Mouse (Mus musculus) retina, postnatal 7 days (tissue): Measurements from ENCODE around the gene Rbm48.
"Not testable (repeated sequence)": the region's sequence is repeated elsewhere in the genome, so short reads cannot be mapped to it uniquely, and the experiment has no call there.

Experiments used
- DNase-seq: peaks from one replicate; pipeline ENCODE4 v3.0.0-alpha.2; 2012; ENCODE audit warnings: low read depth, low spot score

The Rbm48 gene

DNA sequence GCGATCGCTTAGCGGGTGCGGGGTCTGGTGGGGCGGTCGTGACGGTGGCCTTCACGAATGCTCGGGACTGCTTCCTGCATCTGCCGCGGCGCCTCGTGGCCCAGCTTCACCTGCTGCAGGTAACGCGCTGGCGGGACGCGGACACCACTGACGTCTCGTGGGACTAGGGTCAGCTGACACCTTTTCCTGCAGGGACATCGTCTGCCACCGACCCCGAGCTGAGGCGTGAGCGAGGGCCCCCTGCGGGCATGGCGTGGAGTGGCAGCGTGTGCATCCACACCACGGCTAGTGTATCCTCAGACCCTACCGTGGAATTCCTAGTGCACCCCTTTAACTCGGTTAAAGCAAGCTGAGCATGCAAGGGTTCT lies at the start of gene Rbm48:
Gene Rbm48 (minus strand): TSS at position 187 of the 368 bp plus-strand sequence.
- DNase-seq = peak; percentile 81

DNA sequence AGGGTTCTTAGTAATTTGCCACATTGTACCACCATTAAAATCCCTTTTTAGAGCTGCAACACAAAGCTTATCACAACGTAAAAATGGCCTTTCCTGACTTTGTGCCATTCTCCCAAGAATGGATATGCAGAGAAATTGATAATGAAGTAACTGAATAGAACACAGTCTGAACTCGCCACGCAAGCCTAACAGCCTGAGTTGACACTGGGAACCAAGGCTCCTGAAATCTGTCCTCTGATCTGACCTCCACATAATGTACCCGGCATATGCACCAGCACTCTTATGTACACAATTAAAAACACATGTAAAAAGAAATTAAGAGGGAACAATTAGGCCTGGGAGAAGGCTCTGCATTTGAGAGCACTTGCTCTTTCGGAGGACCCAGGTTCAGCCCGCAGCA lies 48.9 kb upstream of the Rbm48 start:
- no peak for DNase-seq

DNA sequence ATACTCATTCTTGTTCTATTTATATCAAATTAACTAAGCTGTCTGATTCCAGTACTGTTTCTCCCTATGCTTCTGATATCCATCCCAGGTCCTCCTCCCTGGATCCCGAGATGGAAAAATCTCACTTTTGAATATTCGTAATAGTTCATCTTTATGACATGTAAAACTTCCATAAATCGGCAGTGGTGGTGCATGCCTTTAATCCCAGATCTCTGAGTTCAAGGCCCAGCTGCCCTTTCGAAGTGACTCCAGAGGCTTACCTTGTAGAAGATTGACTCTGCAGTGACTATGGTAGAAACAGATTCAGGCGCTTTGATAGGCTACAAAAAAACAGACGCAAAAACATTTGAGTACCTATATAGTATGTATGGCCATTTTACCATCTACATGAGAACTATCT lies 48.2 kb upstream of the Rbm48 start:
- DNase-seq = no peak

DNA sequence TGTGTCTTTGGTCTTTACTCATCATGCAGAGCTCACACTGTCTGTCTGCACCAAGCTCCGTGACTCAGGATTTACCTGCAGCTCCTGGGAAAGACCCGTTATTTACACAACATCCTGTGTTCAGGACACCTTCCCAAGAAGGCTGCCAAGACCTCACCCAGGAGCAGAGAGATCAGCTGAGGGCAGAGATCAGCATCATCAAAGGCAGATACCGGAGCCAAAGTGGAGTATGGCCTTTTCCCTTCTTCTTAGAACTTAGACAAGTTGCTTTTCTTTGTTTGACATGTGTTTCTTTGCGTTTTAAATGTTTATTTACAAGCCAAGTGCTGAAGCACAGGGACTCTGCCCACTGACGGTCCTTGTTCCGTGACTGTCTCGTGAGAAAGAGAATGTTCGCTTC lies 38.9 kb upstream of the Rbm48 start:
- no peak for DNase-seq

DNA sequence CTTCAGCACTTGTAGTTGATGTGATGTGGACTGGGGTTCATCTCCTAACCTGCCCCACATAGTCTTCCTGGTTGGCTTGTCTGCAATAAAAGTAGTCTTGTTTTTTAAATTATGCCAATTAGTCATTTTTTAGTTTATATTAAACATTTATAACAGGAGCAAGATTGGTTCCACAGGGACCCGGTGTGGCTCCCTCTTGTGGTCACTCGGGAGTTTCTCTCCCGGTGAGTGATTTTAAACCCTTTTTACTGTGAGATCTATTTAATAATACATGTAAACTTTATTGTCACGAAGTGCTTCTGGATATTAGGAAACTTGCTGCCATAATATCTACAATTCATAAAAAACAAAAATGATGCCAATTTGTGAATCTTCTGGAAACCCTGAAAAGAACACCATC lies 37.6 kb upstream of the Rbm48 start:
- no peak for DNase-seq

DNA sequence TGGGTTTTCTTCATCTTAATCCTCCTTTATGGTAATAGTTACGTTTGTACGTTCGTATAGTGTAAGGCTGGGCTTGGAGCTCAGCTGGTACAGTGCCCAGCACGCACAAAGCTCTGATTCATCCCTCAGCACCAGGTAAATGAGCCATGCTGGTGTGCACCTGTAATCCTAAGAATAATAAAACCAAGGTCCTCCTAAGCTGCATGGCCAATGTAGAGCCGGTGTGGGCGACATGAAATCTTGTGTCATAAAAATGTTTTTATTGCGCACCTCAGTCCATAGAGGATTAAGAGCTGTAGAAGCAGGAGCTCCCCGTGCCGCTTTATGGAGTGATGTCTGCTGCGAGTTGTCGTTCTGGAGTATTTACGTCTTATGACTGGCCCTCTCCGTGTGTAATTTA lies 36.9 kb upstream of the Rbm48 start:
- DNase-seq = no peak

DNA sequence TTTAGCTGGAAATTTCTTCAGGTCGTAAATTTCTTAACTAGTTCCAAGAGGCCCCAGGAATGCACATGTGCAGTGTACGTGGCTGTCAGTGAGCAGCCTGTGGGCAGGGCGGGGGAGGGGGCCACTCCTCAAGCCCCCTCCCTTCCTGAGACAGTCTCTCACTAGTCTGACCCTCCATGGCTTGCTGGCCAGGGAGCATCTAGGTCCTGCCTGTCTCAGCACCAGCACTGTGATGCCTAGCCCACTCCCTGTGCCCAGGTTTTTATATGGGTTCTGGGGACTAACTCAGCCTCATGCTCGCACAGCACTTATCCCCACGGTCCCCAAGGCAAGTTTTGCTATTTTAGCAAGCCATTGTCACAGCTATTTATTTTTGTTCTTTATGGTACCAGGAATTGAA lies 35.9 kb upstream of the Rbm48 start:
- no peak for DNase-seq

DNA sequence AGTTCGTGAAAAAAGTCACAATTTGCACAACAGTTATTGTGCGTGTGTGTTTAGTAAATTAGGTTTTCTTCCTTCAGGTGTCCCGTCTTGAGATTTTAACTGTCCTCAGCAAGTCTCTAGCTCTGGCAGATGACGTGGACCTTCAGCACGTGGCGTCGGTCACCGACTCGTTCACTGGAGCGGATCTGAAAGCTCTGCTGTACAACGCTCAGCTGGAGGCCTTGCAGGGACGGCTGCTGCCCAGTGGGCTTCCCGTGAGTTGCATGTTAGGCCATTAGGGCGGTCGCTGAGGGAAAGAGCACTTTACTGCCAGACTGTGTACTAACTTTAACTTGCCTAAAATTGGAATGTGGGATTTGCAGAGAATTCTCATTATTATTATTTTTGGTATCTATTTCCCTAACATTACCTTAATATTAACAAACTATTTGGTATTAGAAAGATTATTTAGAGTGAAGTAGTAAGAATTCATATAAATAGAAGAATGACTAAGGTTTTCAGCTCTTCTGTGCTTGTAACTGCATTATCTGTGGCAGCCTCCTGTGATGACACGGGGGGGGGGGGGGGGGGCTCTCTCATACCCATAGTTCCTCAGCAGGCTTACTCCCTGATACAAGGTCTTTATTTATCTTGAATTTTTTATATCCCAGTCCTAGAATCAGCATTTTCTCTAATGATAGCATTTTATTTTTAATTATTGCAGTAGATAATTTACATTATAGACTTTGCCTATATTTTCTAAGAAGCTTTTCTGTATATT lies 35.3 kb upstream of the Rbm48 start:
- no peak for DNase-seq

DNA sequence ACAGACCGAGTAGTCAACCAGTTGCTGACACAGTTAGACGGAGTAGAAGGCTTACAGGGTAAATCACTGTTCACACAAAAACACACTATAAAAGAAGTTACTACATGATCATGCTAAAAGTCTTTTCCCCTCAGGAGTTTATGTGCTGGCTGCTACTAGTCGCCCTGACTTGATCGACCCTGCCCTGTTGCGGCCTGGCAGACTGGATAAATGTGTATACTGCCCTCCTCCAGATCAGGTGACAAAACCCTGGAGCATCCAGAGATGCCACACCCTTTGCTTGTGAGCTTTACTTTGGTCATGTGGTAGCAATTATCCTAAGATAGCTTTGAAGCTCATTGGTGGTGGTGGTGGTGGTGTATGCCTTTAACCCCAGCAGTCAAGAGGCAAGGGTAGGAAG lies 33.7 kb upstream of the Rbm48 start:
- DNase-seq = no peak

DNA sequence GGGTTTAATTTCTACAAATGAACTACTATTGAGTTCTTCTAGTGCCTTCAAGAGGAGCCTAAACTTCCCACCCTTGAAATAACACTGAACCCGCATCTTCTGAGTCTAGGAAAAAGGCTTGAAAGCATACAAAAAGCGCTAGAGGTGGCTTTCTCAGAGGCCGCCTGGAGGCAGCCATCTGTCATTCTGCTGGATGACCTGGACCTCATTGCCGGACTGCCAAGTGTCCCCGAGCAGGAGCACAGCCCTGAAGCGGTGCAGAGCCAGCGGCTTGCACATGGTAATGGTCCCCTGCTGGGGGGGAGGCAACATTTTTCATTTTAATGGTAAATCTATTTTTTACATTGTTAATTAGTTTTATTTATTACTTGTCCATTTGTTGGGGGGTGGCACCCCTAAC lies 24.1 kb upstream of the Rbm48 start:
- no peak for DNase-seq

DNA sequence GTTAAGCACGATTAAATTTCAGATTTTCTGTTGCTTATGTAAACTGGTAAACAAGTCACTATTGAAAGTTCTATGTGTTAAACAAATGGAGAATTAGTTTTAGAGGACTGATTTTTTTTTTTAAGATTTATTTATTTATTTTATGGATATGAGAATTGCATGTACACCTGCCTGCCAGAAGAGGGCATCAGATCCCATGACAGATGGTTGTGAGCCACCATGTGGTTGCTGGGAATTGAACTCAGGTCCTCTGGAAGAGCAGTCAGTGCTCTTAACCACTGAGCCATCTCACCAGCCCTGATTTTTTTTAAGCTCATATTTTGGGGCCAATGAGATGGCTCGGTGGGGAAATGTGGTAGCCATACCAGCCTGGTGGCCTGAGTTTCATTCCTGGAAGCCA lies 15.4 kb upstream of the Rbm48 start:
- DNase-seq = not testable (repeated sequence)

DNA sequence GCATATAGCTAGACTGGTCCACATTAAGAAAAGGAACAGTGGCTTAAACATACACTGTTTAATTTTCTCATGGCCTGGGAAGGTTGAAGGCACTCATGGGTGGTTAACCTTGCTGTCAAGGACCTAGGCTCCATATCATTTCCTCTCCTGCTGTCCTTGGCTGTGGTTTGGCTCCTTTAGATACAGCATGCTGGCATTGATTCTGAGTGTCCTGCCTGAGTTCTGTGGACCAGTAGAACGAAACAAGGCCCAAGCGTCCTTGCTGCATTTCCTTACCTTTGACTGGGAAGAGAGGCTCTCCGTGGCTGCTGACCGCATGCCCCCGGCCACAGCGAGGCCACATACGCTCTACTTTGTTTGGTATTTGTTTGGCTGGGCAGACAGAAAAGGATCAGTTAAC lies 12.9 kb upstream of the Rbm48 start:
- no peak for DNase-seq

DNA sequence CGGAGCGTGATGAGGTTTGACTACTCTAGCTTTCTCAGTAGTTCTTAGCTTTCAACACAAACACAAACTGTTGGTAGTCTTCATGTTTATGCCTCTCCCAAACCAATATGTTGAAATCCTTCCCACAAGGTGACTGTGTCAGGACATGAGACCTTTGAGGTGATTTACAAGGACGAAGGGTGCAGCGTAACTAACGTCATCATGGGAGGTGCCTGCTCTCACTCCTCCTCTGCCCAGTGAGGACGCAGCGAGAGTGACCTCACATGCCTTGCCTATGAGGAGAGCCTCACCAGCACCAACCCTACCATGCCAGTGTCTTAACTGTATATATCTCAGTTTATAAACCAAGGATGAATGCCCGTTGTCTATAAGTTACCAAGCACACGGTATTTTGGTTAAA lies 10.7 kb upstream of the Rbm48 start:
- DNase-seq = no peak

DNA sequence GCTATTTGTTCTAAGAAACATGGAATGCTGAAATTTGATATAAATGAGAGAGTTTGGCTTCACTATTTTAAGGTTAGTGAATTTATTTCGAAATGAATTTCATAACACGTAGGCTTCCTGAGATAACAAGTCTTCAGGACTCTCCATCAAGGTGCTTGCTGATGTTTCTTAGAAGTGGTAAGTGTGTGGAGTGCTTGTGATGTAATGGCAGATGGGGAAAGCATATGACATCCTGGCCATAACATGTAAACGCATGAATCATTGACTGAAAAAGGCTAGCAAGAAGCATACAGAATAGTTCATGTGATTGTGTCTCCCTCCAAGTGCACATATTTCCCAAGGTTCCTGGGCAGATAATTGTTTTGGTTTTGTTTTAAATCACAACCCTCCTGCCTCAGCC lies 4.4 kb upstream of the Rbm48 start:
- no peak for DNase-seq

DNA sequence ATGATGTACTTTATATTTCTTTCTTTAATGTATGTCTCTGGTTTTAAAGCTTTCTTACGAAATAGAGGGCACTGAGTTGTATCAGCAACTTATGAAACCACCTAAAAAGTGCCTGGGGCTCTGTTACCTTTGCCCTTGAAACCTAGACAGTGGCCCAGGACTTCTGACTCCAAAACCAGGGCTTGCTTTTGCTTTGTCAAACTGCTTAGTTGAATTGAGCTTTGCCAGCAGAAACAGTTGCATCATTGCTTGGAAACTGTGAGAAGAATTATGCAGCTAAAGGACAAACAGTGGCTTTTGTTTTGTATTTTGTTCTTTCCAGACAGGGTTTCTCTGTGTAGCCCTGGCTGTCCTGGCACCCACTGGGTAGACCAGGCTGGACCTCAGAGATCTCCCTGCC lies 3.9 kb upstream of the Rbm48 start:
- no peak for DNase-seq

DNA sequence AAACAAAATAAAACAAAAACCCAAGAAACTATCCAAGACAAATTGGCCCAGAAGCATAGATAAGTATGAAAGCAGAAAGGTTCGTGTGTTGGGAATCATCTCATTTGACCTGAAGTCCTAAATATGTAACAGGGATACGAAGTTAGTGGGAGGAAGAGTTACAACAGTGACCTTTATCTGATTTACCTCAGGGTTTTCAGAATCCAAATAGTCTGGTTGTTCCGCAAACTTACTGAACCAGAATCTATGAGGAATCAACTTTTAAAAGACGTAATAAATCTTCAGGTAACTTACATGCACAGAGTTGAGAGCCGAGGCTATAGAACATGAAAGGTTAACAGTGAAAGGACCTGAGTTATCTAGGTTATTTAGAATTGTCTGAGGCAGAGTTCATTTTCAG lies 2.4 kb upstream of the Rbm48 start:
- DNase-seq = no peak

DNA sequence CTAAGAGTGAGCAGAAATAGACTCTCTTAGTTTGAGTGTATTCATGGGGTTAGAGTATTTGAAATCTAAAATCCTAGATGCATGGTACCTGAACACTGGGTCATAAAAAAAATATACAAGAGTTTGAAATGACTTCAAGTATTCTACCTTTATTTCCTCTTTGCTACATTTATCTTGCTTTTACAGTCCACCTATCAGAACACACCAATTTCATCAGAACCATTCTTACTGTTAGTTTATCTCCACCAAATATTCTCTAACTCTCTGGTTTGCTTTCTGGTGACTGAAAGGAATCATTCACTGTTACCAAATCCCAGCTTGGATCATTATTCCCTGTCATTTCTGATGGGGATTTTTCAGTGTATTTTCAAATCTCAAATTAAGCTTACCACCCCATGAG lies 786 bp upstream of the Rbm48 start:
- DNase-seq = no peak

DNA sequence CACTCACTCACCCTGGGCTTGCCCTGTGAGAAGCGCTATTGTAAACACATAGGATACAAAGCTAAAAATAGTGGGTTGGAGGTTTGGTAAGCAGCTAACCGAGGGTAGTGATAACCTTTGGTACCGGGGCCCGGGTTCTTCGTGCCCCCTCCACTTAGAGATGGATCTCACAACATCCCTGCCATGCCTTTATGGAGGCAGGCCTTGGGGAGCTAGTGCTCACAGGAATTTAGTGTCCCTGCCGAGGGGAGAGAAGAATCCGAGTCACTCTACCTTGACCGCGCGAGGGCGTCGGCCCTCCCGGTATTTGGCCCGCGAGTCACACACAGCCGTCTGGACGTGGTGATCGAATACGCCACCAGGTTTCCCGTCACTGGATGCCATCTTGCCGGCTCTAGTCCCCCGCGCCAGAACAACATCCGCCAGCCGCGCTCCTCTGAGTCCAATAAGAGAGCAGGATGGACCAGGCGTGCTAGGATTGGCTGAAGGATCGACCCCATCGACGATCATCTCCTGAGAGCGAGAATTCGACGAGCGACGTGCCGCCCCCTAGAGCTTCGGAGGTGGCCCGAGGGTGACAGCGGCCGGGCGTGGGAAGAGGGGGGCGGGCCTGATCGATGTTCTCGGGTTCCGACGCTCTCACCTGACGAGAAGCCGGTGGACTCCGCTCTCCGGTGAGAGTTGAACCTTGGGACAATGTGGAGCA lies 539 bp downstream of the Rbm48 start, which contains the start of gene Pex1:
Gene Pex1 (plus strand): TSS at position 374 of the 706 bp plus-strand sequence.
- peak; percentile 97 for DNase-seq

DNA sequence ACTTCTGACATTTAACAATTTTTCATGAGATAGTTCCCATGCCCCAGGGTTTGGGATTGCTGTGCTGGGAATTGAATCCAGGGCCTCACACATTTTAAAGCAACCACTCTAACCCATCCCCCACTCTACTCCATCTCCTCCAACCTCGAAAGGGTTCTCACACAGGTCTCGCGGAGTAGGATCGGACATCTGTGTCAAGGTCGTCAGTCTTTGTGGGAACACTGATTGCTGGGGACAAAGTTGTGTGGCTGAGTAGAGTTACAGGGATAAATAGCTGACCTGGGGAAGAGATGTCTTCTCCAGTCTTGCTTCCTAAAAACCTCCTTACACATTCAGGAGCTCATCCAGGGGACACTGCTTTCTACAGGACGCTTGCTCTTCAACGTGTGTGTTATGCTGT lies 17.3 kb downstream of the Rbm48 start:
- DNase-seq = no peak

DNA sequence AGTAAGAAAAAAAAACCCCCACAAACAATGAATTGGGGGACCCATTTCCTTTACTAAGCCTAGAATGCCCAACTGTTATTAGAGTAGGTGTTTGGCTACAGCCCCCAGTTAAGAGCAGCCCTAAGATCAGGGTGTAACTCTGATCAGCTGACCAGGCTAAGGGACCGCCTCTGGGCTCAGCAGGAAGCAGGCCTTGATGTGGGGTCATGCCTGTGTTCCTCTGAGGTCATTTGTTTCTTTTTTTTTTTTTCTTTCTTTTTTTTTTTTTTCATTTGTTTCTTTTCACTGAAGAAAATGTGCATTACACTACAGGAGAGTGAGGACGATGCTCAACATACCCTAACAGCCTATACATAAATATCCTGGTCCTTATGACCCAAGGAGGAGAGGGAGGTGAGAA lies 18.4 kb downstream of the Rbm48 start:
- no peak for DNase-seq

DNA sequence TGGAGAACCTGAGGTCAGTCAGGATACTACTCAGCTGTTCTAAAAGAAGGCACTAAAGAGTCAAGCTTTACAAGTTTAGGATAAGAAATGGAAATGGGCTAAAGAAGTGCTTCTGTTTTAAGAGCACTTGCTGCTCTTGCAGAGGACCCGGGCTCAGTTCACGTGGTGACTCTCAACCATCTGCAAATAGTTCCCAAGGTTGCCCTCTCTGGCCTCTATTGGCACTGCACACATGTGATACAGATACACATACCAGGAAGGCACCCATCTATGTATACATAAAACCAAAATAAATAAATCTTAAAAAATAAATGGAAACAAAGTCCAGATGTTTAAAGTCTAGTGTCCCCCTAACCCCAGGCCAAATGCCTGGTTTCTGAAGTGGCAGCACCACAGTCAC lies 21.6 kb downstream of the Rbm48 start:
- DNase-seq = no peak

DNA sequence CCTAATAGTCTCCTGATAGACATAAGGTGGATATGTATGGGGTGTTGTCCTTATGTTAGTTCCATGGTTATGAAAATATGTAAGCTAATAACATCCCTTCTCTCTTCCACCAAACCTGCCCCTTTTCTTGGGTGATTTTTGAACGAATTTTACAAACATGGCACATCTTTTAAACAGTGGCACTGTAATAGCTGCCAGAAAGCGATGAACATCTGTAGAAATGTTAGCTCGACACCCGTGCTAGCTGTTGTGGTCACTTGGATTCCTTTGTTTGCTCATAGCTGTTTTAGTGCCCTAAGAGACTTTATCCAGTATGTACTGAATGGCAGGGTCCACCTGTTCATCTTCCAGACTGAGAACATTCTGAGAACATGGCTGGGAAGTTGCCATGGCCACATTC lies 25.1 kb downstream of the Rbm48 start, which contains the start of gene 1700109H08Rik:
Gene 1700109H08Rik (plus strand): TSS at position 301 of the 400 bp plus-strand sequence.
- DNase-seq = no peak

DNA sequence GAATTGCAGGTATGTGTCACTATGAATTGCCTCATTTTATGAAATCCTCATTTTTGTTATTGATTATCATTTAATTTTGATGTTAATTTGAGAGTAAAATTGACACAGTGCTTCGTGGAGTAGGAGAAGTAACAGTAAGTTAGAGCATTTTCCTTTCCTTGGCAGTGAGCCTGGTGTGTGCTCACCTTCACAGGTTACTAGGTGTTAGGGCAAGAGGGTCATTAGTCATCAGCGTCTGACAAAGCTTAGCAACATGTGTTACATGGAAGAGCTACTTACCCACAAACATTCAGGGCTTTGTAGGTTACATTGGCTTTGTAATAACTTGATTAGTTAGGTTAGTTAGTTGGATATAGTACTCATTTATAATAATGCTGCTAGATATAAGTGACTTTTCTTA lies 42.2 kb downstream of the Rbm48 start:
- DNase-seq = no peak
